Mouse (Mus musculus): Measurements from ENCODE around the gene Znrd1. TPM values are rescaled to one million over a fixed set of nuclear protein-coding genes. Genes with fewer than 3 reads are reported as not detected.

The Znrd1 gene
- polyA plus RNA-seq, 1 experiment: 40.6 TPM

DNA sequence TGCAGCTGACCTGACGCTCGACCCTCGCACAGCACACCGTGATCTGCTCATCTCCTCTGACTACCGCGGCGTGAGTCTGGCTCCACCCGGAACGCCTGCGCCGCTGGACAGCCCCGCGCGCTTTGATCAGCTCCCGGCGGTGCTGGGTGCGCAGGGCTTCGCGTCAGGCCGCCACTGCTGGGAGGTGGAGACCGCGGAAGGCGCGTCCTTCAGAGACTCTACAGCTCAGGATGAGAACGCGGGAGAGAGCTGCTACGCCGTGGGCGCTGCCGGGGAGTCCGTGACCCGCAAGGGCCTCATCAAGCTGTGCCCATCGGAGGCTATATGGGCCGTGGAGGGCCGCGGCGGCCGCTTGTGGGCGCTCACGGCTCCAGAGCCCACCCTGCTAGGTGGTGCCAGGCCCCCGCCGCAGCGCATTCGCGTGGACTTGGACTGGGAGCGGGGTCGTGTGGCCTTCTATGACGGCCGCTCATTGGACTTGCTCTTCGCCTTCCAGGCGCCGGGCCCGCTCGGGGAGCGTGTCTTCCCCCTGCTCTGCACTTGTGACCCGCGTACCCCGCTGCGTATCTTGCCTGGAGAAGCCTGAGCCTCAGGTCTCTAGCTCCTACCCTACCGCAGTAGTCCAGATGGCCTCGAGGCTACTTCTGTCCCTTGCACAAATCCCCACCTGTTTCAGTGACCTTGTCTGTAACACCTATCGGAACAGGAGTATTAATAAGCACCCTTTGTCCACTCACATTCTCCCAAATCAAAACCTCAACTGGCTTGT lies 11.1 kb downstream of the Znrd1 start:
- WGBS: under 1% methylated on average over 62 of the region's 62 CpGs

DNA sequence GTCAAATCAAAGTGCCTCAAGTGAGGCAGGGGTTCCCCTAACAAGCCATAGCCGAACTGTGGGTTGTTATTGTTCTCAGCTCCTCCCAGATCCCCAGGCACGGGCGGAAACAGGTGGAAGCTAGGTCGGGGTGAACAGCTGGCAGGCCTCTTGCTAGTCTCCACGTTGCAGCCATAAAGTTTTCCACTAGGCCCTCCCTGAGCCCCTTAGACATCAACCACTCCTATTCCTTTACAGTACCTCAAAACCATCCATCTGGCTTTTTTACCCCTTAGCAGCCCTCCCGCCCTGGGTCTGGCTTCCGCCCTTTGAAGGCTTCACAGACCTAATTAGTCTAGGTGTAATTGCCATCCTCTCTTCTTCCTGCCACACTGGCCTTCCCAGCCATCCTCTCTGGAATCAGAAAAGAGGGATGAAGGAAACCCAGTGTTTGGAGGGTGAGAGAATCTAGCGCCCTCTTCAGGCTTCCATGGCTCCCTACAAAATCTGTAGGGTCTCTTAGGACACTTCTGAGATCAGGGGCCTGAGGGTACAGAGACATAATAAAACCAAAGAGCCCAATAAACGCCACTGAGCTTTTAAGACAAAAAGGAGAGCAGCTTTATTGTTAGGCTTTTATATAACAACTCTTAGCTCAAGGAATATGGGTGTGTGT lies 14.1 kb downstream of the Znrd1 start:
- H3K4me3 ChIP-seq (replicated peaks; ENCODE audit: insufficient read depth, low read depth, low read length): peak overlapping the region; percentile 10

More for the DNA sequence above, 11.1 kb downstream of the Znrd1 start:
- TF ChIP-seq POLR2A (IDR thresholded peaks at IDR 0.05; ENCODE audit: borderline replicate concordance, insufficient read depth, low read length) (no peak; the same call in 1 of the 2 replicates), CTCF (IDR thresholded peaks at IDR 0.05; ENCODE audit: borderline replicate concordance, insufficient read depth, low read depth, low read length) (no peak)
- DNase-seq: peak; percentile 69 to 78
- Histone ChIP-seq H3K4me3 (replicated peaks; ENCODE audit: insufficient read depth, low read depth, low read length) (peak overlapping the region; percentile 77), H3K4me1 (ENCODE audit: control insufficient read depth, insufficient read depth, low read length) (peaks cover 8% of the 10 kb centered on the region; the same call in 1 of the 2 replicates), H3K27ac (ENCODE audit: insufficient read depth, low read length) (peak overlapping the region; percentile 65), H3K27me3 (ENCODE audit: control insufficient read depth, insufficient read depth, low read length) (no peaks in the 10 kb centered on the region)

DNA sequence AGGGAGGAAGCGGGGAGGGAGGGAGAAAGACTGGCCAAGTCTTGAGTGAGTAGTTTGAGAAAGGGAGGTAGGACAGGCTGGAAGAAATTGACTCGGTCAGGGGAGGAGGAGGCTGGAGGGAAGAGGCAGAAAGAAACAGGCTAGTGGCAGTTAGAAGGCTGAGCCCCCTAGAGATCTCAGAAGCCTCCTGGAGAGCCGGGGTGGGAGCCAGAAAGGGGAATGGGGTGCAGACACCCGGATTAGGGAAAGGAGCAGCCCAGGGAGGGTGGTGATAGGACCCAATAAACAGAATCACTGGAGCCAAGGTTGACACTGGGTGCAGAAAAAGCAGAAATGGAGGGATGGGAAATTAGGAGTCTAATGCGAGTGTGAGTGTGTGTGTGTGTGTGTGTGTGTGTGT lies 14.7 kb downstream of the Znrd1 start:
- H3K27ac ChIP-seq (ENCODE audit: insufficient read depth, low read length): no peak overlapping the region
- H3K27me3 ChIP-seq (ENCODE audit: control insufficient read depth, insufficient read depth, low read length): no peaks in the 10 kb centered on the region
- TF ChIP-seq CTCF (IDR thresholded peaks at IDR 0.05; ENCODE audit: borderline replicate concordance, insufficient read depth, low read depth, low read length) (no peak), POLR2A (IDR thresholded peaks at IDR 0.05; ENCODE audit: borderline replicate concordance, insufficient read depth, low read length) (no peak)
- H3K4me1 ChIP-seq (ENCODE audit: control insufficient read depth, insufficient read depth, low read length): peaks cover 8% of the 10 kb centered on the region; the same call in 1 of the 2 replicates
- peak in 1 of 2 experiments; percentile 10 for DNase-seq
- H3K4me3 ChIP-seq (replicated peaks; ENCODE audit: insufficient read depth, low read depth, low read length): peak overlapping the region; percentile 59
- 52% methylated on average over 5 of the region's 5 CpGs for WGBS

More for the DNA sequence above, 14.1 kb downstream of the Znrd1 start:
- Histone ChIP-seq H3K27ac (ENCODE audit: insufficient read depth, low read length) (no peak overlapping the region), H3K27me3 (ENCODE audit: control insufficient read depth, insufficient read depth, low read length) (no peaks in the 10 kb centered on the region), H3K4me1 (ENCODE audit: control insufficient read depth, insufficient read depth, low read length) (peaks cover 8% of the 10 kb centered on the region; the same call in 1 of the 2 replicates)
- peak; percentile 15; the same call in 1 of the 2 replicates for TF ChIP-seq CTCF (IDR thresholded peaks at IDR 0.05; ENCODE audit: borderline replicate concordance, insufficient read depth, low read depth, low read length)
- no peak for TF ChIP-seq POLR2A (IDR thresholded peaks at IDR 0.05; ENCODE audit: borderline replicate concordance, insufficient read depth, low read length)
- 52% methylated on average over 9 of the region's 9 CpGs for WGBS
- DNase-seq: peak; percentile 22 to 38

DNA sequence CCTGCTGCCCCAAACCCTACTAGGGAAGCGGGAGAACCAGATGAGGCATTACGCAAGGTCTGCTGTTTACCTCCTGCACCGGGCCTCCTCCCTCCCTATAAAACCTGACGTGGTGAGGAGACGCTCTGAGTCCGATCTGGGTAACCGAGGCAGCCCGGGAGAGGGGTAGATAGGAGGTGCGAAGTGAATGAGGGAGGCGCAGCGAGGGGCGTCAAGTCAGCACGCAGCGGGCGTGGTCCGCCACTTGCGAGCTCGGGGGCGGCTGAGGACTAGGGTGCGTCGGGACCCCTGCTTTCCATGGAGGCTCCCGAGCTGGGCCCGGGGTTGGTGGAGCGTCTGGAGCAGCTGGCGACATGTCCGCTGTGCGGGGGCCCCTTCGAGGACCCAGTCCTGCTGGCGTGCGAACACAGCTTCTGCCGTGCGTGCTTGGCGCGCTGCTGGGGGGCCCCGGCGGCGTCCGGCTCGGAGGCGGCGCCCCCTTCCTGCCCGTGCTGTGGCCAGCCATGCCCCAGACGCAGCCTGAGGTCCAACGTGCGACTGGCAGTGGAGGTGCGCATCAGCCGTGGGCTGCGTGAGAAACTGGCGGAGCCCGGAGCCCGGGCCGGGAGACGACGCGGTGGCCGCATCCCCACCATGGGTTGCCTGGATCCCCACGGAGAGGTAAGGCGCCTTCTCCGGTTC lies 15.4 kb downstream of the Znrd1 start, which contains the start of gene Rnf39:
Rnf39 (plus strand) TSS at position 128 of the 681 bp plus-strand sequence.
- Histone ChIP-seq H3K27ac (ENCODE audit: insufficient read depth, low read length) (peak within 1 kb of the TSS; percentile 38), H3K4me3 (replicated peaks; ENCODE audit: insufficient read depth, low read depth, low read length) (peak within 1 kb of the TSS; percentile 59), H3K27me3 (ENCODE audit: control insufficient read depth, insufficient read depth, low read length) (no peaks in the 10 kb centered on the region; the same call in 1 of the 2 replicates), H3K4me1 (ENCODE audit: control insufficient read depth, insufficient read depth, low read length) (peaks cover 8% of the 10 kb centered on the region; the same call in 1 of the 2 replicates)
- TF ChIP-seq CTCF (IDR thresholded peaks at IDR 0.05; ENCODE audit: borderline replicate concordance, insufficient read depth, low read depth, low read length): no peak
- 0 out of 2 replicates have a peak, but pooled peaks have one; percentile 11 for TF ChIP-seq POLR2A (IDR thresholded peaks at IDR 0.05; ENCODE audit: borderline replicate concordance, insufficient read depth, low read length)
- 2% methylated on average over 59 of the region's 59 CpGs for WGBS
- DNase-seq: peak; percentile 50 to 65

- peak overlapping the region; percentile 38 for H3K27ac ChIP-seq (ENCODE audit: insufficient read depth, low read length)
- TF ChIP-seq POLR2A (IDR thresholded peaks at IDR 0.05; ENCODE audit: borderline replicate concordance, insufficient read depth, low read length) (no peak), CTCF (IDR thresholded peaks at IDR 0.05; ENCODE audit: borderline replicate concordance, insufficient read depth, low read depth, low read length) (no peak)
- peak; percentile 84 to 85 for DNase-seq
- peaks cover 6% of the 10 kb centered on the region; the same call in 1 of the 2 replicates for H3K4me1 ChIP-seq (ENCODE audit: control insufficient read depth, insufficient read depth, low read length)
- WGBS: 10% methylated on average over 10 of the region's 10 CpGs
- H3K4me3 ChIP-seq (replicated peaks; ENCODE audit: insufficient read depth, low read depth, low read length): peak overlapping the region; percentile 59
- no peaks in the 10 kb centered on the region; the same call in 1 of the 2 replicates for H3K27me3 ChIP-seq (ENCODE audit: control insufficient read depth, insufficient read depth, low read length)
These were observed 16.0 kb downstream of the Znrd1 start for GRCm38 (mm10) chr17:36942391-36942790.

GRCm38 (mm10) chr17:36938056-36938455 lies 20.3 kb downstream of the Znrd1 start:
- H3K4me1 ChIP-seq (ENCODE audit: control insufficient read depth, insufficient read depth, low read length): 0 out of 2 replicates have a peak, but pooled peaks cover 4% of the 10 kb centered on the region
- H3K27me3 ChIP-seq (ENCODE audit: control insufficient read depth, insufficient read depth, low read length): no peaks in the 10 kb centered on the region; the same call in 1 of the 2 replicates
- TF ChIP-seq POLR2A (IDR thresholded peaks at IDR 0.05; ENCODE audit: borderline replicate concordance, insufficient read depth, low read length) (no peak), CTCF (IDR thresholded peaks at IDR 0.05; ENCODE audit: borderline replicate concordance, insufficient read depth, low read depth, low read length) (no peak)
- DNase-seq: no peak
- WGBS: 74% methylated on average over 2 of the region's 2 CpGs
- H3K4me3 ChIP-seq (replicated peaks; ENCODE audit: insufficient read depth, low read depth, low read length): no peak overlapping the region
- H3K27ac ChIP-seq (ENCODE audit: insufficient read depth, low read length): no peak overlapping the region

DNA sequence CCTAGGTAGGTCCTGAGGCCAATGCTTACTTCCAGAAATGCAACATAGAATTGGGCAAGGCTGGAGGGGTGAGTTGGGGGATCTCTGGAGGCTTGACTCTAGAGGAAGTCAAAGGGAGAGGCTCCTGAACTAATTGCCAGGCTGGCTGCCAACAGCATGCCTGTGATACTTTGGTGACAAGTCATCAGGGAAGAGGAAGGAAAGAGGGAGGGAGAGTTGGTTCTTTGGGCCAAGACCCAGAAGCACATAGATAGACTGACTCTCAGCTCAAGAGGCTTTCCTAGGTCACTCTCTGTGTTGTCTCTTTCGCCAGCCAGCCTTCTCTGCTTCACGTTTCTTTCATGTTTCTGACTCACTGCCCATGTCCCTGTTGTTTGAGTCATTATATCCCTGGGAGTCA lies 26.6 kb downstream of the Znrd1 start:
- H3K4me1 ChIP-seq (ENCODE audit: control insufficient read depth, insufficient read depth, low read length): no peaks in the 10 kb centered on the region
- H3K27me3 ChIP-seq (ENCODE audit: control insufficient read depth, insufficient read depth, low read length): no peaks in the 10 kb centered on the region; the same call in 1 of the 2 replicates
- no peak overlapping the region for H3K27ac ChIP-seq (ENCODE audit: insufficient read depth, low read length)
- DNase-seq: no peak
- no peak overlapping the region for H3K4me3 ChIP-seq (replicated peaks; ENCODE audit: insufficient read depth, low read depth, low read length)
- TF ChIP-seq CTCF (IDR thresholded peaks at IDR 0.05; ENCODE audit: borderline replicate concordance, insufficient read depth, low read depth, low read length): no peak
- TF ChIP-seq POLR2A (IDR thresholded peaks at IDR 0.05; ENCODE audit: borderline replicate concordance, insufficient read depth, low read length): no peak
- 58% methylated on average over 2 of the region's 2 CpGs for WGBS
